Mouse (Mus musculus) intestine, embryonic 16.5 days (tissue): Measurements from ENCODE around the gene Otud4. TPM values are rescaled to one million over a fixed set of nuclear protein-coding genes. Genes with fewer than 3 reads are reported as not detected.
"Not testable (repeated sequence)": the region's sequence is repeated elsewhere in the genome, so short reads cannot be mapped to it uniquely, and the experiment has no call there.

ENCODE experiments used
- ATAC-seq: fragments of 200-750 bp; cut with Nextera tagmentation; 2 replicates; pipeline ENCODE4 v1.8.0; 2017; ENCODE audit warnings: moderate TSS enrichment, moderate library complexity
- H3K27ac ChIP-seq: fragments of 300-500 bp; sonication (generic); 2 replicates; pipeline ENCODE4 v1.5.1; 2014; ENCODE audit warnings: mild to moderate bottlenecking, low read length
- H3K27me3 ChIP-seq: fragments of 300-500 bp; sonication (generic); replicated peaks from 2 replicates; pipeline ENCODE4 v1.6.1; 2014; ENCODE audit warnings: low read length, control low read depth, mixed read lengths; ENCODE audit not compliant: control insufficient read depth, insufficient read depth
- H3K36me3 ChIP-seq: fragments of 300-500 bp; sonication (generic); 2 replicates; pipeline ENCODE4 v1.6.1; 2014; ENCODE audit warnings: low read length, control low read depth; ENCODE audit not compliant: control insufficient read depth, insufficient read depth
- H3K4me1 ChIP-seq: fragments of 300-500 bp; sonication (generic); 2 replicates; pipeline ENCODE4 v1.6.1; 2014; ENCODE audit warnings: low read length, control low read depth, mixed read lengths; ENCODE audit not compliant: control insufficient read depth, insufficient read depth
- H3K4me2 ChIP-seq: fragments of 300-500 bp; sonication (generic); 2 replicates; pipeline ENCODE4 v1.6.1; 2014; ENCODE audit warnings: low read depth, low read length, control low read depth
- H3K4me3 ChIP-seq: fragments of 300-500 bp; sonication (generic); 2 replicates; pipeline ENCODE4 v1.5.1; 2014; ENCODE audit warnings: mild to moderate bottlenecking, low read length
- H3K9ac ChIP-seq: fragments of 300-500 bp; sonication (generic); 2 replicates; pipeline ENCODE4 v1.6.1; 2014; ENCODE audit warnings: low read depth, low read length
- H3K9me3 ChIP-seq: fragments of 300-500 bp; sonication (generic); 2 replicates; pipeline ENCODE4 v1.6.1; 2016; ENCODE audit warnings: low read length, control low read depth; ENCODE audit not compliant: control insufficient read depth
- WGBS: fragments of 180-500 bp; shearing (Covaris S2); extraction: QIAGEN DNeasy Blood & Tissue Kit; methylation state at CpG from one replicate; pipeline ENCODE4 v1.1.7; 2014; 5-methylcytosine and 5-hydroxymethylcytosine counted together
- polyA plus RNA-seq: library from polyadenylated mRNA; unstranded; fragments of >200 nt; fragmentation: Nextera tagmentation; extraction: Ambion mirVana; gene quantifications from 2 replicates; pipeline ENCODE4 v1.2.1, GENCODE M21; 2015

Otud4 gene
- polyA plus RNA-seq, 1 experiment from 2014 or later, result 8.4 TPM

- not testable (repeated sequence) for H3K4me2 ChIP-seq, H3K27ac ChIP-seq, H3K4me1 ChIP-seq, H3K9ac ChIP-seq, H3K36me3 ChIP-seq, H3K4me3 ChIP-seq, H3K27me3 ChIP-seq, H3K9me3 ChIP-seq, ATAC-seq
- WGBS, result 93% methylated on average over 4 of the region's 4 CpGs
These were observed 19.3 kb downstream of the Otud4 start for GRCm38 (mm10) chr8:79658715-79659114.

GRCm38 (mm10) chr8:79676461-79676860 lies 37.0 kb downstream of the Otud4 start:
- Histone ChIP-seq H3K27me3 (no peaks in the 10 kb centered on the region), H3K27ac (no peak overlapping the region), H3K4me3 (no peak overlapping the region), H3K4me1 (no peaks in the 10 kb centered on the region), H3K36me3 (no peaks in the 10 kb centered on the region), H3K9me3 (no peaks in the 10 kb centered on the region), H3K4me2 (no peak overlapping the region), H3K9ac (no peak overlapping the region)
- ATAC-seq, result no peak
- WGBS, result 80% methylated on average over 4 of the region's 4 CpGs

GRCm38 (mm10) chr8:79679005-79679404 lies 39.6 kb downstream of the Otud4 start:
- H3K36me3 ChIP-seq, result no peaks in the 10 kb centered on the region
- no peaks in the 10 kb centered on the region for H3K9me3 ChIP-seq
- H3K27ac ChIP-seq, result no peak overlapping the region
- no peaks in the 10 kb centered on the region for H3K4me1 ChIP-seq
- ATAC-seq, result no peak
- no peak overlapping the region for H3K9ac ChIP-seq
- 73% methylated on average over 5 of the region's 5 CpGs for WGBS
- no peak overlapping the region for H3K4me3 ChIP-seq
- no peaks in the 10 kb centered on the region for H3K27me3 ChIP-seq
- H3K4me2 ChIP-seq, result no peak overlapping the region

- 45% methylated on average over 10 of the region's 10 CpGs for WGBS
- not testable (repeated sequence) for ATAC-seq, H3K9ac ChIP-seq, H3K27ac ChIP-seq, H3K27me3 ChIP-seq, H3K36me3 ChIP-seq, H3K4me1 ChIP-seq, H3K9me3 ChIP-seq
- peak overlapping the region; percentile 54 for H3K4me3 ChIP-seq
- H3K4me2 ChIP-seq, result peak overlapping the region; percentile 69
These were observed 40.7 kb downstream of the Otud4 start for GRCm38 (mm10) chr8:79680083-79680482.

- H3K27ac ChIP-seq, result no peak overlapping the region
- H3K9me3 ChIP-seq, result no peaks in the 10 kb centered on the region
These were observed 41.1 kb downstream of the Otud4 start for GRCm38 (mm10) chr8:79680555-79680954.

GRCm38 (mm10) chr8:79680965-79681364 lies 41.5 kb downstream of the Otud4 start:
- Histone ChIP-seq H3K4me2 (peak overlapping the region; percentile 69), H3K4me3 (peak overlapping the region; percentile 54), H3K9me3 (no peaks in the 10 kb centered on the region), H3K4me1 (no peaks in the 10 kb centered on the region), H3K27ac (no peak overlapping the region), H3K36me3 (0 out of 2 replicates have a peak, but pooled peaks cover 3% of the 10 kb centered on the region), H3K9ac (peak overlapping the region; percentile 65), H3K27me3 (no peaks in the 10 kb centered on the region)
- 27% methylated on average over 2 of the region's 2 CpGs for WGBS
- ATAC-seq, result peak; percentile 58

More at GRCm38 (mm10) chr8:79680555-79680954, 41.1 kb downstream of the Otud4 start:
- H3K4me3 ChIP-seq, result peak overlapping the region; percentile 54
- H3K4me1 ChIP-seq, result no peaks in the 10 kb centered on the region
- 0 out of 2 replicates have a peak, but pooled peaks cover 3% of the 10 kb centered on the region for H3K36me3 ChIP-seq
- H3K9ac ChIP-seq, result peak overlapping the region; percentile 65
- H3K27me3 ChIP-seq, result no peaks in the 10 kb centered on the region
- WGBS, result 6% methylated on average over 34 of the region's 34 CpGs
- peak; percentile 88 for ATAC-seq
- peak overlapping the region; percentile 69 for H3K4me2 ChIP-seq

GRCm38 (mm10) chr8:79685927-79686326 lies 46.5 kb downstream of the Otud4 start:
- H3K27me3 ChIP-seq, H3K9me3 ChIP-seq, H3K4me1 ChIP-seq, ATAC-seq, H3K36me3 ChIP-seq, H3K4me2 ChIP-seq, H3K27ac ChIP-seq, H3K4me3 ChIP-seq, H3K9ac ChIP-seq: not testable (repeated sequence)
- 96% methylated on average over 3 of the region's 5 CpGs for WGBS

- Histone ChIP-seq H3K4me1 (no peaks in the 10 kb centered on the region), H3K4me3 (no peak overlapping the region), H3K4me2 (no peak overlapping the region), H3K27ac (no peak overlapping the region), H3K9me3 (no peaks in the 10 kb centered on the region), H3K27me3 (no peaks in the 10 kb centered on the region), H3K9ac (no peak overlapping the region), H3K36me3 (peaks cover 5% of the 10 kb centered on the region; the same call in 1 of the 2 replicates)
- no peak for ATAC-seq
- 94% methylated on average over 2 of the region's 2 CpGs for WGBS
These were observed 53.1 kb downstream of the Otud4 start for GRCm38 (mm10) chr8:79692531-79692930.

- WGBS, result 89% methylated on average over 3 of the region's 3 CpGs
- Histone ChIP-seq H3K9me3 (no peaks in the 10 kb centered on the region), H3K36me3 (peaks cover 7% of the 10 kb centered on the region; the same call in 1 of the 2 replicates), H3K27ac (no peak overlapping the region), H3K27me3 (no peaks in the 10 kb centered on the region), H3K4me2 (no peak overlapping the region), H3K4me1 (no peaks in the 10 kb centered on the region), H3K4me3 (no peak overlapping the region), H3K9ac (no peak overlapping the region)
- no peak for ATAC-seq
These were observed 67.3 kb downstream of the Otud4 start for GRCm38 (mm10) chr8:79706687-79707086.
